Comparison of ENCODE assay signal across 7 mouse cellular contexts in genomic region chrX:134756434-134757292, GRCm38 (mm10). TPM values are rescaled to one million over a fixed set of nuclear protein-coding genes. Genes with fewer than 3 reads are reported as not detected.
DNase-seq lines count a peak whose midpoint lies in the region; ATAC-seq lines count a peak whose summit lies in the region.

Gene Armcx3 (plus strand): TSS chrX:134756595.

- peak; percentile 65 for DNase-seq in adrenal gland, adult 8-10 months
- peak; percentile 79 for DNase-seq in embryo, embryonic 10 days (ENCODE audit: low spot score)
- DNase-seq in gastrocnemius, postnatal 36 days = peak; percentile 32 to 41
- DNase-seq in intestine, embryonic 14.5 days (ENCODE audit: low spot score) = peak; percentile 74
- peak; percentile 51 to 74 for DNase-seq in left cerebral cortex, postnatal 25 days (ENCODE audit: low spot score in 2 of 2)
- peak; percentile 41 to 61 for DNase-seq in right cerebral cortex, postnatal 36 days (ENCODE audit: low spot score in 2 of 2)

- no peaks in the 10 kb centered on the region for H3K9me3 ChIP-seq in intestine, embryonic 14.5 days (ENCODE audit: control insufficient read depth, low read length)

- peak within 1 kb of the TSS; percentile 73 for H3K9ac ChIP-seq in intestine, embryonic 14.5 days (ENCODE audit: low read length)

- peak within 1 kb of the TSS; percentile 82 for H3K27ac ChIP-seq in intestine, embryonic 14.5 days (ENCODE audit: low read depth)

- H3K4me3 ChIP-seq in intestine, embryonic 14.5 days (ENCODE audit: low read depth, low read length) = peak within 1 kb of the TSS; percentile 59

- H3K4me2 ChIP-seq in intestine, embryonic 14.5 days (ENCODE audit: low read length) = peak within 1 kb of the TSS; percentile 46

- peak; percentile 91 for ATAC-seq in intestine, embryonic 14.5 days (replicated peaks; ENCODE audit: low FRiP score, low TSS enrichment, low read depth)
- ATAC-seq in megakaryocyte-erythroid progenitor cell, adult 5-6 weeks (replicated peaks; ENCODE audit: low FRiP score, low TSS enrichment, poor library complexity, severe bottlenecking) = peak; percentile 91

- H3K27me3 ChIP-seq in intestine, embryonic 14.5 days (replicated peaks; ENCODE audit: control insufficient read depth, insufficient read depth, low read length) = no peaks in the 10 kb centered on the region

- H3K4me1 ChIP-seq in intestine, embryonic 14.5 days (replicated peaks; ENCODE audit: control insufficient read depth, insufficient read depth, low read length) = no peaks in the 10 kb centered on the region

- 7% methylated on average over 40 of the region's 46 CpGs for WGBS in intestine, embryonic 14.5 days

- intact Hi-C loops in gastrocnemius, postnatal 36 days (cut with DNase I) = no loop called here
- intact Hi-C loops in left cerebral cortex, postnatal 25 days (cut with DNase I) = no loop called here

- H3K36me3 ChIP-seq in intestine, embryonic 14.5 days (ENCODE audit: control insufficient read depth, insufficient read depth, low read length) = no peaks in the 10 kb centered on the region

RNA-seq across cellular contexts. Expression of gene Armcx3, which starts in this region (rescaled TPM):
- total RNA-seq in adrenal gland, adult 8-10 months (2022) = 10 to 100 TPM; 38.0 to 63.9 (median 49.2) TPM
- 10 to 100 TPM; 21.9 to 23.4 TPM for total RNA-seq in gastrocnemius, postnatal 36 days (2021)
- 68.2 and 72.7 TPM in 2 replicates for polyA plus RNA-seq in intestine, embryonic 14.5 days (2014; fragmentation: Nextera tagmentation; extraction: Ambion mirVana)
- total RNA-seq in left cerebral cortex, postnatal 25 days (2021) = 10 to 100 TPM; 75.0 to 85.0 TPM
- total RNA-seq in megakaryocyte-erythroid progenitor cell, adult 5-6 weeks (2014; fragmentation: Nextera tagmentation) = 14.6 and 21.8 TPM in 2 replicates
- 13.5 and 16.2 TPM in 2 replicates for total RNA-seq in megakaryocyte-erythroid progenitor cell, adult 5-6 weeks (2017)

Comparison
In these comparisons a context has a peak if more than half of its experiments do, and no peak if none do; other contexts are left out.
1. Peak in every context shown above with its lines: DNase-seq, ATAC-seq, H3K4me3 ChIP-seq and H3K27ac ChIP-seq.